Mouse (Mus musculus): ENCODE data around the gene Zfp874a.
"Not testable (repeated sequence)": the region's sequence is repeated elsewhere in the genome, so short reads cannot be mapped to it uniquely, and the experiment has no call there.

Gene Zfp874a

DNA sequence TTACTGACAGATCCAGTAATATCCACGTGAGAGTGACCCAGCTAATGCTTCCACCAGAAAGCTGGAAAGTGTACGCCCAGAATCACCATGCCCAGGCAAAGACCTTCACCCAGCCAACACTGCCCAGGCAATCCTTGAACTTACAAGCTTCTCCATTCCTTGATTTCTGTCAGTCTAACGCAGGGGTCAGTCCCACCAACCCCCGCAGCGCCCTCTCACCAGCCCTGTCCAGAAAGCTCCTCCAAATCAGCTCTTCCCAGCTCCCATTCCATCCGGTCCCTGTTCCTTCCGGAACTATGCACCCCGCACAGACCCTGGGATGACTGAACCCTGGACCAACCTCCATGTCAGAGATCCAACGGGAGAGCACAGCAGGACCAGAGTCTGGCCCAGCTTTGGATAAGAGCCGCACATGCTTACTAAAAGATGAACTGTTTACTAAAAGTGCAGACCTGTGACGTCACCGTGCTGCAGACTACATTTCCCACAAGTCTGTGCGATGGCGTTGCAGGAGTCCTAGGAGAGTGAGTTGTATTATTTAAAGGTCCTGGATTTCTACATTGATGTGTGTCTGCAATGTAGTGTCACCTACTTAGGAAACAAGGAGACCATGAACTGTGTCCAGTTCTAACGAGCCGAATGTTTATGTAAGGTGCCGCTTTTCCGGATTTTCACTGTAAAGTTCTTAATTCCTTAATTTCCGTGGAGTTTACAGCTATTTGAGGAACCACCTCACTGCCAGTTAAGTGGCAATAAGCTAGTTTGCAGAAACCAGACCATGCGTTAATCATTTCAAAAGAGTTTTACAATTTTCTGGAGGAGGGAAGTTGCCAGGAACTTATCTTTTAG, at the start of gene Zfp874a:
Gene Zfp874a, minus strand, starts transcription at position 453 of the 849 bp plus-strand sequence.
- peak; percentile 94 for DNase-seq

DNA sequence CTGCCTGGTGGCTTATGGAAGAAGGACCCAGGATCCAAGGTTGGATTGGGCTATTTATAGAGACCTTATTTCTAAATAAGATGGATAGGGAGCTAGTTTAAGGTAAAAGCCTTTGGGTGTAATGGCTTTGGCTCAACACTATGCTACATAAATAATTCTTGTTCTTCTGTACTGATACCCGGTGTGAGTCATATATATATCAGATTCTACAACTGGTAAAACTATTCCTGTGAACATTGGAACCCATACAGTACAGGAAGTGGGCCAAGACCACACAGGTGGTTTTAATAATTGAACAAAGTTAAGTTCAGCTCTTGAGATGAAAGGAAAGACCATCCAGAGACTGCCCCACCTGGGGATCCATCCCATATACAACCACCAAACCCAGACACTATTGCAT, 49.5 kb upstream of the Zfp874a start:
- DNase-seq = no peak

DNA sequence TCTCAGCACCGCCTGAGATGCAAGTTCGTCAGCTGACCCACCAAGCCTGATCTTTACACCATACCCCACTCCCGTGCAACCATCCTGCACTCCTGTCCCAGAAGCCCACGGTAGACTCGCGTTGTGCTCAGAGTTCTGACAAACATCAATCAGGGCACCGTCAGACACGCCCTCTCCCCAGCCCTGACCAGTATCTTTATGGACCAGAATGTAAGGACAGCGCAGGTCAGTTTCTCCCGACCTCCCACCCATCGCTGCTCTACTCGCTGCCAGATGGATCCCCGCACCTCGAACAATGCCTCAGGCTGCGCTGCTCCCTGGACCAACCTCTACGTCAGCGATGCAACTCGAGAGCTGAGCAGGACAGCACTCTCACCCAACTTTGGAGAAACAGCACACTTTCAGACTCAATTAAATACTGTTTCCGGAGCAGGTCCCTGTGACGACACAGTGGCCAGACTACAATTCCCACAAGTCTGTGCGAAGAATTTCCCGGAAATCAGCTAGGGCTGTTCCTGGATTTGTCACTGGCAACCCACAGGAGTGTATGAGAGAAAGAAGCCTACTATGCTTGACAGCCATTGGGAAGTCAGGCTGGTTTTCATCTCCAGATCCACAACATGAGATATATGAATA, 48.8 kb upstream of the Zfp874a start, which contains the start of gene Zfp58:
Gene Zfp58, minus strand, starts transcription at position 472 of the 636 bp plus-strand sequence.
- DNase-seq = peak; percentile 89

DNA sequence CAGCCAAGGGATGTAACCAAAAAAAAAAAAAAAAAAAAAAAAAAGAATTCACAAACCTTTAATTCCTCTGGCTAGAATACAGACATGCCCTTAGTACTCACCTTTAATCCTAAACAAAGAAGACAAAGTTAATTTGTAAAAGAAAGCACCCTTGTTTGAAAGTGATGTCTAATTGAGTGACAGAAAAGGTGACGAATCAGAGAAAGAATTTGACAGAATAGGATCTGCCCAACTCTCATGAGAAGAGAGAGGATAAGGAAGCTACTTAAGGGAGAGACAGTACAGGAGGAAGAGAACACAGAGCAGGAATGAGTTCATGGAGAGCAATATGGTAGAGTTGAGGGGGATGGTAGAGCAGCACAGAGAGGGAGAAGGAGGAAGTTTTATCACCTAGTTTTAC, 44.2 kb upstream of the Zfp874a start:
- DNase-seq = no peak

DNA sequence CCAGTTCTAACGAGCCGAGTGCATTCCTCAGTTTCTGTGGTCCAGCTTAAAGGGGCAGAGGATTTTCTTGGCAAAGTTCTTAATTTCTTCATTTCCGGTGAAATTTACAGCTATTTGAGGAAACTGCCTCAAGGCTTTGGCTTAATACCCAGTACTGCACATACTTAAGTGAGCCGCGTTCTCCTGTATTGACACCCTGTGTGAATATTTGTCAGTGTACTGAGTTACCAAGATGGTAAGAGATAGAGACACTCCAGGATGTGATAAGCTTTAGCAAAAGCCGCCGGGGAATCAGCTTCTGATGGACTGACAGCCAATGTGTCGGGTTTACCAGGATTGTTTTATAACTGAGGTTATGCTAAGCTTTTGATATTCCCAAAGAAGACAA, 33.0 kb upstream of the Zfp874a start:
- peak; percentile 9 for DNase-seq

DNA sequence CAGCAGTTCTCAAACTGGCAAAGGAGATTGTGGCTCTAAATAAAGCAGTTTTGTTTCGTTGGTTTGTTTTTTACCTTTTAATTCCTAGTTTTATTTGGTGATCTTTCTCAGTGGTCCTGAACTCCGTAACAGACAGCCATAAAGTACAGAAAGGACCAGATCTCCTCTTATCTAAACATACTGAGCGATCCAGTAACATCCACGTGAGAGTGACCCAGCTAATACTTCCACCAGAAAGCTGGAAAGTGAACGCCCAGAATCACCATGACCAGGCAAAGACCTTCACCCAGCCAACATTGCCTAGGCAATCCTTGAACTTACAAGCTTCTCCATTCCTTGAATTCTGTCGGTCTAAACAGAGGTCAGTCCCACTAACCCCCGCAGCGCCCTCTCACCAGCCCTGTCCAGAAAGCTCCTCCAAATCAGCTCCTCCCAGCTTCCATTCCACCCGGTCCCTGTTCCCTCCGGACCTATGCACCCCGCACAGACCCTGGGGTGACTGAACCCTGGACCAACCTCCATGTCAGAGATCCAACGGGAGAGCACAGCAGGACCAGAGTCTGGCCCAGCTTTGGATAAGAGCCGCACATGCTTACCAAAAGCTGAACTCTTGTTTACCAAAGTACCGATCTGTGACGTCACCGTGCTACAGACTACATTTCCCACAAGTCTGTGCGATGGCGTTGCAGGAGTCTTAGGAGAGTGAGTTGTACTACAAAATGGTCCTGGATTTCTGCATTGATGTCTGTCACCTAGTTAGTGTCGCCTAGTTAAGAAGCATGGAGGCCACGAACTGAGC, 32.4 kb upstream of the Zfp874a start, which contains the start of gene Zfp874b:
Gene Zfp874b, minus strand, starts transcription at position 634 of the 799 bp plus-strand sequence.
- peak; percentile 92 for DNase-seq

DNA sequence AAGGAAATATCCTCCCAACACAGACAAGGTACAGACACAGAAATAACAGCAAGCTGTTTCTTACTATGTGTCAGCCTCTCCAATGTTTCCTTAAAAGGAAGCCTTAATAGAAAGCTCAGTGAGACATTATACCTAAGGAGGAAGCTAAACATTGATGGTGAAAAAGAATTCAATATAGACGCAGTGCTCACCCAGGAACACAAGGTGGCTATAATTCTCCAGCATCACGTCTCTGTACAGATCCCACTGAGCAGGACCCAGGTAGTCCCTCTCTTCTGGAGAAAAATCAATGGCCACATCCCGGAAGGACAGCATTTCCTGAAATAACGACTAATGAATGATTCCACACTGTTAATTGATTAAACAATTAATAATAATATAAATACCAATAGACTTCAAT, 30.1 kb upstream of the Zfp874a start:
- no peak for DNase-seq

DNA sequence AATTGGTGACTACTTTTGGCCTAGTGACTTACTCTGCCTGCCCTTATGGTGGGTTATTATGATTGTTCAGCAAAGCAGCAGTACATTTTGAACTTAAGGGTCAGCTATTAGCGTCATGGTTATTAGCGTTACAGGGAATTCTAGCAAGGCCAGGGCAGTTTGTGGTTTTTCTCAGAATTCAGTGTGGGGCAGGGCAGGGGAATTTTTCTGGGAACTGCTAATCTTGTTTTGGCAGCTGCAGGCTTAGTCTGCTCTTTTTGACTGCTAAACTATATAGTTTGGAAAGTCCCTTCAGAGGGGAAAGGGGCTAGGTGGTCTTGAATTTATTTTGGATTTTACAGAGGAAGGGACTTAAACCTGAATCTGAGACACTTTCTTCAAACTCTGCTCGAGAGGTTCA, 17.9 kb upstream of the Zfp874a start:
- no peak for DNase-seq

DNA sequence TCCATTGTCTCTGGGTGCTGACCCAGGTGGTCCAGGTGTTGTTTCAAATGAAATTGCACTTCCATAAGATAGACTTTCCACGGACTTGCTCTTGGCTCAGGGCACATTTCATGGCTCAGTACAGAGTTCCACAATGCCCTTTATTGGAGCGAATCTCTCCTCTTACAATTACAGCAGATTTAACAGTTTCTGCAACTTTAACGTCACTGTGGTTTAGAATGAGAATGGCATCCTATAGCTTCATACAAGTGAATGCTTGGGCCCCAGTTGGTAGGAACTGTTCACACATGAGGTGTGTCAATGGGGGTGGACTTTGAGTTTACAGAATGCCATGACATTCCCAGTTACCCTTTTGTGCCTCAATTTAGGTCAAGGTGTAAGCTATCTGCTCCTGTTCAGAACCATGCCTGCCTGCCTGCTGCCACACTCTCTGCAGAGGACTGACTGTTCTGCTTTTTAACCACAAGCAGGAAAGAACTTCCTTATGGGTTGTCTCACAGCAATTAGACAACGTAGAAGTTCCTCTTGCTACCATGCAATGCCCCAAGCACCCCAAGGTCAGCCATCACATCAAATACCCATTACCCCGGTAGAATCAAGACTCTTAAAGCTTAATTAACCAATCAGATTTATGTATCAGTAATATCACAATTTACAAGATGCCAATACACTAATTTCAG, 12.2 kb upstream of the Zfp874a start:
- DNase-seq = not testable (repeated sequence)

DNA sequence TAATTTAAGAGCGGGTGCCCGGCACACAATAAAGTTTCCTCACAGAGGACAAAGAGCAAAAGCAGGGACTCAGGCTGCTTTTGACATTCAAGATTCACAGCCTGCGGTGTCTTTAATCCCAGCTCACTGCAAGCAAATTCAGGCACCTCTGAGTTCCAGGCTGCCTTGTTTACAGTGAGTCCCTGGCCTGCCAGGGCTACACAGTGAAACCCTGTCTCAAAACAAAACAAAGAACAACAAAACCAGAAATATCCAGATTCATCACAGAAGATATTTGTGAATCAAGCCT, 541 bp upstream of the Zfp874a start:
- peak; percentile 19 for DNase-seq

DNA sequence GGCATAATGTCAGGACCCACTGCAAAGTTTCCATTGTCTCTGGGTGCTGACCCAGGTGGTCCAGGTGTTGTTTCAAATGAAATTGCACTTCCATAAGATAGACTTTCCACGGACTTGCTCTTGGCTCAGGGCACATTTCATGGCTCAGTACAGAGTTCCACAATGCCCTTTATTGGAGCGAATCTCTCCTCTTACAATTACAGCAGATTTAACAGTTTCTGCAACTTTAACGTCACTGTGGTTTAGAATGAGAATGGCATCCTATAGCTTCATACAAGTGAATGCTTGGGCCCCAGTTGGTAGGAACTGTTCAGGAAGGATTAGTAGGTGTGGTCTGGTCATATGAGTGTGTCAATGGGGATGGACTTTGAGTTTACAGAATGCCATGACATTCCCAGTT, 14.3 kb downstream of the Zfp874a start:
- DNase-seq = not testable (repeated sequence)

DNA sequence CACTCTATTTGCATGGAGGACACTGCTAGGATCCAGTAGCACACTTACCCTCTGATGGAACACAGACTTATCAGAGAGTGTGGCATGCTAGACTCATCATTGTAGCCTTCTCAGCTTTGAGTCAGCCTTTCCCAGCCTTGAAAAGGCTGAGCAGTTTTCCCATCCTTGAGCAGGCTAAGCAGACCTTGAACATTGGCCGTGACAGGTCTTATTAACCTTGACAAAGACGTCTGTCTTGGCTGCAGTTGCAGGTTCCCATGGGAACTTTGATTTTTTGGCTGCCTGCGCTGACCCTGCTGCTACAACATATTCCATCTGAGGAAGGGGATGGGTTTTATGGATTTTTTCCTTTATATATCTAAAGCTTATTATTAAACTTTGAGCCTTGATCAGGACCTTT, 23.3 kb downstream of the Zfp874a start:
- no peak for DNase-seq

DNA sequence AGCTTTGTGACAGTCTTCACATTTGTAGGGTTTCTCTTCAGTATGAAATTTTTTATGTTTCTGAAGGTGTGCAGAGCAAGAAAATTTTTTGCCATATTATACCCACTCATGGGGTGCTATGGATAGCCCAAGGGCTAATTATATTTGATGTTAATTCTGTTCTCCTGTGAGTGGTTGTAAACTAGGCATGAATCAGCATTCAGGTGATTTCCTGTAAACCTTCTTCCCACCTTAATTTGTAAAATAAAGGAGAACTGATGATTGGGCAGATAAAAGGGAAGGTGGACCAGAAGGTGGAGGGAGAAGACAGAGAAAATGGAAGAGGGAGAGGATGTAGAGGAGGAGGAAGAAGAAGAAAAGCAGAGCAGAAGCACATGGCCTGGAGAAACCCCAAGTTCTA, 25.7 kb downstream of the Zfp874a start:
- not testable (repeated sequence) for DNase-seq

DNA sequence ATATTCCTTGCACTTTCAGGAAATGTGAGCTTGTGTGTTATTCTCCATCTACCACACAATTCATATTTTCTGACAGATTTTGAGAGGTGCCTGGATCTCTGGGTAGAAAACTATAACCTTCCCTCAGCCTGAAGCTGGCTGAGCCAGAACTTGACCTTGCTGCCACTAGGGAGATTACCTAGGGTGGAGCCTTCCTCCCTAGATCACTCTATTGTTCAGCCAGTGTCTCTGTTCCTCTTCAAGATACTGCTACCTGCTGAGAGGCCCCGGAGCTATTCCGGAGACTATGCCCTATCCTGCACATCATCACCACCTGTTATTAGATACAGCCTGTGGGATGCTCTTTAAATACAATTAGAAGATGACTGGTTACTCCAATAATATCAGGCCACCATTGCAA, 28.9 kb downstream of the Zfp874a start:
- not testable (repeated sequence) for DNase-seq

DNA sequence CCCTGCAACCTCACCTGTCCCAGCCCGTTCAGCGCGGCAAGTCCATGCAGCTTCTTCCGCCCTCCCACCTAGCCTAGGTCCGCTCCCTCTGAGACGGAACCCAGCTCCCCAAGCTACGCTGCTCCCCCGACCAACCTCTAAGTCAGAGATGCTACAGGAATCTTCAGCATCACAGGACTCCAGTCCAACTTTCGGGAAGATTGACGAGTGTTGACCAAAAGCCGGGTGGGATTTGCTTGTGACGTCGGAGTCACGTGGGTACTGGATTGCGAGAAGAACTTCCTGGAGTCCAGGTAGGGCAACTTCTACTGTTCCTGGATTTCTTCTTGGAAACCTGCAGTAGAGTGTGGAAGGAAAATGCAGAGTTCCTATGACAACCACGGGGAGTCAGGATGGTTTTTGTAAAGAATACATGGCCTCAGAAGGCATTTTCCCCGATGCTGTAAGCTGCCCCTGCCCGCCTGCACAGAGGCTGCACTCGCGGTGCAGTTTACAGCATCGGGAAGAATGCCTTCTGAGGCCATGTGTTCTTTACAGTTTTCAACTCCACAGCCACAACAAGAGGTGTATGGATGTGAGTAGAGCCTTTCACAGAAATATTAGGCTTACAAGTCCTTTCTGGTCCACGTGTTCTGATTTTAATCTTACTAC, 30.1 kb downstream of the Zfp874a start, which contains the start of gene Zfp459:
Gene Zfp459, minus strand, starts transcription at position 212 of the 651 bp plus-strand sequence.
- DNase-seq = peak; percentile 66

DNA sequence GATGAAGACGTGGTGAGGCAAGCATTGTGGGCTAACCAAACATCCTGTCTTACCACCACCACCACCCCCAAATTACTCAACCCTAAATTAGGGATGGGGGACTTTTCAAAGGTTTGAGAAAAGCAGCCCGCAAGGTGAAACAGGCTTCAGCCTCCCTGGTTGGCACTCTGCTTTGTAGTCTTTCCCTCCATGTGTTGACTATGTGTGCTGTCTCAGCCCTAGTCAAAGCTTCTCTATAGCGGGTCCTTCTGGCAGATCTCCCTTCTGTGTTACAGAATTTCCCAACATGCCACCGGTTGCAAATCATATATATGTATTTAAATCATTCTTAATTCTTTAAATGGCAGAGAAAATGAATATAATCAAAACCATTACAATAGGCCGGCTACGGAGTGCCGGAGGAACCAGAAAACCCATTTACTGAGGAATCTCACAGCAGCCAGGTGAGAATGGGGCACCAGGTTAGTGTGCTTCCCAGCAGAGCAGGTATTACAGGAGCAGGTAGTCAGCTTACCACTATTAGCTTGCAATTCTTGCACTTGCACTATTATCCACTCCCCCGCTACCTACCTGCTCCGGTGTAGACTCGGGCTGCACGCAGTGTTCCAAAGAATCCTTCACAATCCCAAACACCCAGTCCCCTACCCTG, 30.7 kb downstream of the Zfp874a start:
- DNase-seq = no peak

DNA sequence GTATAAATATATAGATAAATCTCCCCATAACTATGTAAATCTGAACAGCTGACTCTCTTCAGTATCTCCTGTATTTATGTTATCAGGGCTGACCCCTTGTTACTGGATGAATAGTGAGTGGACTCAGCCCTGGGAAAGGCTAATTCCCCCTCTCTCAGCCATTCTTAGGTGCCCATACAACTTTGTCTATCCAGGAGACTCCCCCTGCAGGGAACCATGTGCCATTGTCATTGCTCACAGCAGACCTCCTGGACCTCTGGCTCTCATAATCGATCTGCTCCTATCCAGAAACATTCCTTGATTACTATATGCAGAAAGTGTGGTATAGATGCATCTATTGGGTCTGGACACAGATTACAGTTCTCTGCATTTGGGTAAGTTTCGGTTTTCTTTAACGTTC, 34.6 kb downstream of the Zfp874a start:
- DNase-seq = no peak

DNA sequence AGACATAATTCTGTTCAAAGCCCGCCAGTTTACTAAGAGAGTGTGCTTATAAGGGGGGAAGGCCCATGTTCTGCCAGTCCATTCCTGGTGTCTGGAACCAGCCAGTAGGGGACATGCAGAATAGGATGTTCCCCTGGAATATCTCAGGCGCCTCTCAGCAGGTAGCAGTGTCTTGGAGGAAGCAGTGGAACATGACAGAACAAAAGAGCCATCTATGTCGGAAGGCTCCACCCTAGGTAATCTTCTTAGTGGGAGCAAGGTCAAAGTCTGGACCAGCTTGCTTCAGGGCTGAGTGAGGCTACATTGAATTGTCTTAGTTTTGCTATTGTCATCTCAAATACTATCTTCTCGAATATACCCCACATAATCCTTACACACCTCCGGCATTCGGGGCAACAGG, 35.7 kb downstream of the Zfp874a start:
- no peak for DNase-seq

DNA sequence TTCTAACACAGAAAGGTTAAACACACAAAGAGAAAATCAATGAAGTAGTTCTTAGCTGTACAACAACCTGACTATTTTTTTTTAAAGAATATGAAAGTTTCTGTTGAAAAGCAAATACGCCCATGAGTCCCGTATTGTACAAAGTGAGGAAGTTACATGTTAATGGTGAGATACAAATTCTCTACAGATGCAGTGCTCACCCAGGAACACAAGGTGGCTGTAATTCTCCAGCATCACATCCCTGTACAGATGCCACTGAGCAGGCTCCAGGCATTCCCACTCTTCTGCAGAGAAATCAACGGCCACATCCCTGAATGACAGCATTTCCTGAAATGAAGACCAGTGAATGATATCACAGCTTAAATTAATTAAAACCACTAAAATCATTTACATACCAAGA, 37.8 kb downstream of the Zfp874a start:
- not testable (repeated sequence) for DNase-seq

DNA sequence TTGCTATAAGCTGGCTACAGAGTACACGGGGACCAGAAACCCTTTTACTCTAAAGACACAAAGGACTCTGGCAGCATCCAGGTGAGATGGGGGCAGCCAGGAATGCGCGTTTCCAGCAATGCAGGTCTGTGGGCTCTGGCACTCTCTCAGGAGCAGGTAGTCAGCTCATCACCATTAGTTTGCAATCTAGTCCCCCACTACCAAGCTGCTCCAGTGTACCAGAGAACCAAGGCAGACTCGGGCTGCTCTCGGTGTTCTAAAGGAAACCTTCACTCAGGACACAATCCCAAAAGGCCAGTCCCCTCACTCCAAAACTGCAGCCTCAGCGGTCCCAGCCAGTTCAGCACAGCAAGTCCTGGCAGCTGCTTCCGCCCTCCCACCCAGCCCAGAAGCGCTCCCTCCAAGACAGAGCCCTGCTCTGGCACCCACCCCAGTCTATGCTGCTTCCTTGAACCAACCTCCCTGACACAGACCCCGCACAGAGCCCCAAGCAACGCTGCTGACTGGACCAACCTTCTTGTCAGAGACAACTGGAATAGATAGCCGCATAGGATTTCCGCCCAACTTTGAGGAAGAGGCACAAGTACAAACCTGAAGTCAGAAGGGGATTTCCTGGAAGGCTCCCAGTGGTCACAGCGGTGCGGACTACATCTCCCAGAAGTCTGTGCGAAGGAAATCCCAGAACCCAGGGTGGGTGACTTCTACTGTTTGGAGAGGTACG, 52.1 kb downstream of the Zfp874a start, which contains the start of gene Zfp429:
Gene Zfp429, minus strand, starts transcription at position 637 of the 721 bp plus-strand sequence.
- DNase-seq = peak; percentile 80

DNA sequence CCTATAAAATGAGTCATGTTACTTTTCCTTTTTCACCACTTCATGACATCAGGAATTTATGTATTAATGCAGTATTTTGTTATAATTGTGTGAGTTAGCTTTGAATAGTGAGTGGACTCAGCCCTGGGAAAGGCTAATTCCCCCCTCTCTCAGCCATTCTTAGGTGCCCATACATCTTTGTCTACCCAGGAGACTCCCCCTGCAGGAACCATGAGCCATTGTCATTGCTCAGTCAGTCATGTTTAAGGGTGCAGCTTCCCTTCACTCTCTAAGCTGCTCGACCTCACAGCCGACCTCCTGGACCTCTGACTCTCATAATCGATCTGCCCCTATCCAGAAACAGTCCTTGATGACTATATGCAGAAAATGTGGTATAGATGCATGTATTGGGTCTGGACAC, 75.2 kb downstream of the Zfp874a start:
- not testable (repeated sequence) for DNase-seq

All from kidney, postnatal 10 days (tissue).